Mouse (Mus musculus) cerebellum, adult 8-10 months (tissue): ENCODE results near the gene Mpped1.

Source experiments
- DNase-seq: peaks from one replicate; pipeline ENCODE4 v3.0.0; 2022

Gene Mpped1

GRCm38 (mm10) chr15:83894261-83894660 lies 115.0 kb downstream of the Mpped1 start:
- no peak for DNase-seq

- no peak for DNase-seq
Measured at GRCm38 (mm10) chr15:83896011-83896410, 116.7 kb downstream of the Mpped1 start.

GRCm38 (mm10) chr15:83897286-83897685 lies 118.0 kb downstream of the Mpped1 start:
- no peak for DNase-seq

- no peak for DNase-seq
Measured at GRCm38 (mm10) chr15:83906472-83906871, 127.2 kb downstream of the Mpped1 start.
